Mouse (Mus musculus) inflammation-experienced regulatory T-cells (primary cell): Measurements from ENCODE around the gene Baz2b. TPM values are rescaled to one million over a fixed set of nuclear protein-coding genes. Genes with fewer than 3 reads are reported as not detected.

Experiments used
- polyA plus RNA-seq, 2 experiments: library from polyadenylated mRNA; unstranded; fragments of 100-300 nt; shearing (Covaris generic); gene quantifications; one replicate each; pipeline ENCODE4 v1.2.1; 2017

Baz2b gene
- 10 to 100 TPM; 27.5 to 29.3 TPM for polyA plus RNA-seq

DNA sequence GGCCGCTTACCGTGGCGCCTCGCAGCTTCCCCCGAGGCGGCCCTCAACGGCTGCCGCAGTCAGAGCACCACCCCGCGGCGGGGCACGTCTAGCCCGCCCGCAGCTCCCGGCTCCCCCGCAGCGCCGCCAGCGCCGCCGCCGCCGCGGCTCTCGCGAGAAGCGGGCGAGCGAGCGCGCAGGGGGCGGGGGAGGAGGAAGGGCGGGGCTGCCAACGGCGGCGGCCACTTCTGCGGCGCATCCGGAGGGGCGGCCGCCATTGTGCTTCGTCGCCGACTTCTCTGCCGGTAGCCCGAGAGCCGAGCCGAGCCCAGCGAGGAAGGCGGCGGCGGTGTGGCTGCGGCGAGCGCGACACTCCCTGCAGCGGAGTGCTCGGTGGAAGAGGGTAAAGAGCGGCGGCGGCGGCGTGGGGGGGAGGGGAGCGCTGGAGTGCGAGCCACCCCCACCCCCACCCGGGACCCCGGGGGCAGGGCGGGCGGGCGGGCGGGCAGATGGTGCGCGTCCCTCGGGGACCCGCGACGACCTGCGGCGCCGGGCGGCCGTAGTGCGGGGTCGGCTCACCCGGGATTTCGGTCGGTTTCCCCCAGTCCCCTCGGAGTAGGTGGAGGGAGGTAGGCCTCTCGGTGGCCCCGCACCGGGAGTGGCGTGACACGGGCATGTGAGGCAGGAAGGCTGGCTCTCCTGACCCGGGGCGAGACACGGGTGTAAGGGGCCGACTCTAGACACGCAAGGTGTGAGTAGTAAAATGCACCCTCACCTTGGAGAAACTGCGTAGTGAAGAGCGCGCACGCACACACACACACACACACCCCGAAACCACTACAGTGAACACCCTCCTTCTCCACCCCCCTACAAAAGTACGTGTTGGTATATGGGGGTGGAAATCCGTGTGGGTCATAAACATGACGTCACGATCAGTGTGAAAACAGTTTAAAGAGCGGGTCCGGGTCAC, at the start of gene Baz2b, which contains the start of gene March7:
Baz2b (minus strand) TSS at position 137 of the 949 bp plus-strand sequence.
March7 (plus strand) TSS at position 185 of the 949 bp plus-strand sequence.

DNA sequence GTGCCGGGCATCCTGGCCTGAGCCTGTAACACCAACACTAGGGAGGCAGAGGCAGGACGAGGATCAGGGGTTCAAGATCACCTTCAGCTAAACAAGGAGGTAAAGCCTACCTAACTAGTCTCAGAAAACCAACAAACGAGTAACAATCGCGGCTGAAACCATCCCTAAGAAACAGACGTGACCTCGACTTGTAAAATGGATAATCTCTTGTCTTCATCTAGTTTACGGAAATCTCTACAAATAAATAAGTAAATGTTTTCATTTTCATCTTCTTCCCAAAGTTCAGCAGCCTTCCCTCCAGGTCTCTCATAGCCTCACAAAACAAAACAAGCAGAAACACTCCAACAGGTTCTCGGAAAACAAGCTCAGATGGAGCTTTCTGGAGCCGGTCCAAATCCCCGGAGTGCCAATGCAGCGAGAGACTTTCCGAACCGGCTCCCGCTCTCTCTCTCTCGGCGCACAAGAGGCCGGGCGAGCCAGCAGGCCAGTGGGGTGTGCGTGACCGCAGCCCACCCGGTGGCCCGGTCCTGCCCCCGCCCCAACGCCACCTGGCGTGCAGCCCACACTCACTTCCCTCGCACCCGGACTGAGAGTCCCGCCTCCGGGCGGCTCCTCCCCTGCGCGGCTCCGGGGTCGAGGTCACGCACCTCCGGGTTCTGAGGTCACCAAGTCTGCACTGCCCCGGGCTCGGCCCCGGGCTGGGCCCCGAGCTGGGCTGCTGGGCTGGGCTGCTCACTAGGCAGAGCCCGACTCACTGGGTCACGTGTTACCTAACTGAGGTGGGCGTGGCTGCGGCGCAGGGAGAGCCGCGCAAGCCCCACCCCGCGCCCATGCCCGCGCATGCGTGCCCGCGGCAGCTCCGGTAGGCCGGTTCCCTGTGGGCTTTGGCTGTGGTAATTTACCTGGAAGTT, 327.6 kb downstream of the Baz2b start, which contains the start of gene Wdsub1:
Wdsub1 (minus strand) TSS at position 761 of the 911 bp plus-strand sequence.

Other genes with a start within 250 kb of the Baz2b start
- gene March7, start within 50 bp of the Baz2b start, polyA plus RNA-seq, result 10 to 100 TPM; 88.9 to 92.3 TPM
- 1 to 10 TPM; 1.4 to 4.4 TPM for gene Cd302, start 74.6 kb upstream of the Baz2b start, polyA plus RNA-seq
- gene Ly75, start 173.5 kb upstream of the Baz2b start, polyA plus RNA-seq, result 10 to 100 TPM; 28.1 to 28.6 TPM